Mouse (Mus musculus): ENCODE results near the gene Zfp36l1. TPM values are rescaled to one million over a fixed set of nuclear protein-coding genes. Genes with fewer than 3 reads are reported as not detected.

The Zfp36l1 gene
- polyA plus RNA-seq (2015; fragmentation: Nextera tagmentation; extraction: Ambion mirVana), result 149 and 151 TPM in 2 replicates

DNA sequence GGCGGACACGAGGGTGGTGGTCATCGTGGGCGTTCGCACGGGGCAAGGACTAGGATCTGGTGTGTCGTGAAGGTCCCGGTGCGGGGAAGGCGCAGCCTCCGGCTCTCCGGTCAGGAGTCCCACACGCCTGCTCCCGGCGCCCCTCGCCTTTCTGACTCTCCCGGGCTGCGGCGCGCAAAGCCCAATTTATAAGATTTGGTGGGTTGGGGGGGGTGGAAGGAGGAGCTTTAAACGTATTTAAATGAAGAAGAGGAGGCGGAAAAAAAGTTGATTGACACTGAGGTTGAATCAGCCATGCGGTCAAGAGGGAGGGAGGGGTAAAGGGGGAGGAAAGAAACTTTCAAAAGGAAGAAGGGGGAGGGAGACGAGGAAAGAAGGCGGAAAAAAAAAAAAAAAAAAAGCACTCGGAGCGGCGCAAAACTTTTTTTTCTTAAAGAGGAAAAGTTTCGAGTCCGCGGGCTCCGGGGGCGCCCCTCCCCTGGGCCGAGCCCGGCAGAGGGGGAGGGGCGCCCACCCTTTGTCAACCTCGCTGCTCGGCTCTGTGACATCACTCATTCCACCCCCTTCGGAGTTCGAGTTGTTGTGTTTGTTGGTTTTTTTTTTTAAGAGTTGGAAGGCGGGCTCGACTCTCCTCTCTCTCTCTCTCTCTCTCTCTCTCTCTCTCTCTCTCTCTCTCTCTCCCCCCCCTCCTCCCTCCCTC, at the start of gene Zfp36l1:
TSS of gene Zfp36l1 (minus strand) at position 162 of the 700 bp plus-strand sequence.
- peaks cover 24% of the 10 kb centered on the region for H3K4me1 ChIP-seq
- H3K9ac ChIP-seq, result peak within 1 kb of the TSS; percentile 100
- WGBS, result under 1% methylated on average over 38 of the region's 42 CpGs
- no peaks in the 10 kb centered on the region for H3K27me3 ChIP-seq
- peak; percentile 68 for ATAC-seq (ENCODE audit: insufficient number of reproducible peaks, insufficient read depth, low FRiP score, low TSS enrichment, low read depth)
- peak within 1 kb of the TSS; percentile 90 for H3K4me3 ChIP-seq
- no peaks in the 10 kb centered on the region for H3K9me3 ChIP-seq
- peaks cover 14% of the 10 kb centered on the region for H3K36me3 ChIP-seq
- H3K27ac ChIP-seq, result peak within 1 kb of the TSS; percentile 99
- H3K4me2 ChIP-seq, result peak within 1 kb of the TSS; percentile 90

DNA sequence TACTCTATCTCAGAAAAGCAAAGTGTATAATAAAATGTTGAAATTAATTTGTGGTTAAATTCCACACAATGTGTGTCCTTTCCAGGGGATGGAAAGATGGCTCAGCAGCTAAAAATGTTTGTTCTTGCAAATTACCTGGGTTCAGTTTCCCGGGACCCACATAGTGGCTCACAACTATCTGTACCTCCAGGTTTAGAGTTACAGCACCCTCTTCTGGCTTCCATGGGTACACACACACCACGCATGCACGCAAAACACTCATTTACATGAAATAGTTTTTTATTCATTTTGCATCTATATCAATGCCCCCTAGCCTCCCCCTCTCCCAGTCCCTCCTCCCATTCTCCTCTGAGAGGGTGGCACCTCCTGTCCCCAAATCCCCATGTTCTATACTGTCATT, 49.6 kb upstream of the Zfp36l1 start:
- Histone ChIP-seq H3K36me3 (peaks cover 26% of the 10 kb centered on the region), H3K4me3 (no peak overlapping the region), H3K9me3 (no peaks in the 10 kb centered on the region), H3K4me1 (peaks cover 5% of the 10 kb centered on the region), H3K27ac (no peak overlapping the region), H3K9ac (no peak overlapping the region), H3K27me3 (no peaks in the 10 kb centered on the region), H3K4me2 (no peak overlapping the region)
- no peak for ATAC-seq (ENCODE audit: insufficient number of reproducible peaks, insufficient read depth, low FRiP score, low TSS enrichment, low read depth)
- 64% methylated on average over 3 of the region's 3 CpGs for WGBS

DNA sequence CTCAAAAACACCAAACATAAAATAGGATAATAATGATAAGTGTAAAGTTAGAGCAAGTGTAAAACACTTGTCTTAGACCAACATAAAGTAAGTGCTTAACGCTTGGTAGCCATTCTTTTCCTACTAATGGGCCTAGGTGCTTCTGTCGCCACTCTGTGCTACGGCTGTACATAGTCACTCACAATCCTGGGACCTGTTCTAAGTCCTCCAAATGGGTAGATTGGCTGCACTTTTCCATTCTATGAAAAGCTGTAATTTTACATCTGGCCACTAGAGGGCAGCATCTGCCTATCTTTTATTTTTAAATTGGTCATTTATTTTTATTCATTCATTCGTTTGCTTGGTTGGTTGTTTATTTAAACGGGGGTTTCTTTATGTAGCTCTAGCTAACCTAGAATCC, 44.9 kb upstream of the Zfp36l1 start:
- Histone ChIP-seq H3K27me3 (no peaks in the 10 kb centered on the region), H3K4me3 (no peak overlapping the region), H3K9ac (no peak overlapping the region), H3K9me3 (no peaks in the 10 kb centered on the region), H3K36me3 (no peaks in the 10 kb centered on the region), H3K27ac (no peak overlapping the region), H3K4me2 (0 out of 2 replicates have a peak overlapping the region, but pooled peaks have one; percentile 30), H3K4me1 (no peaks in the 10 kb centered on the region)
- WGBS, result 10% methylated on average over 5 of the region's 5 CpGs
- ATAC-seq (ENCODE audit: insufficient number of reproducible peaks, insufficient read depth, low FRiP score, low TSS enrichment, low read depth), result no peak

DNA sequence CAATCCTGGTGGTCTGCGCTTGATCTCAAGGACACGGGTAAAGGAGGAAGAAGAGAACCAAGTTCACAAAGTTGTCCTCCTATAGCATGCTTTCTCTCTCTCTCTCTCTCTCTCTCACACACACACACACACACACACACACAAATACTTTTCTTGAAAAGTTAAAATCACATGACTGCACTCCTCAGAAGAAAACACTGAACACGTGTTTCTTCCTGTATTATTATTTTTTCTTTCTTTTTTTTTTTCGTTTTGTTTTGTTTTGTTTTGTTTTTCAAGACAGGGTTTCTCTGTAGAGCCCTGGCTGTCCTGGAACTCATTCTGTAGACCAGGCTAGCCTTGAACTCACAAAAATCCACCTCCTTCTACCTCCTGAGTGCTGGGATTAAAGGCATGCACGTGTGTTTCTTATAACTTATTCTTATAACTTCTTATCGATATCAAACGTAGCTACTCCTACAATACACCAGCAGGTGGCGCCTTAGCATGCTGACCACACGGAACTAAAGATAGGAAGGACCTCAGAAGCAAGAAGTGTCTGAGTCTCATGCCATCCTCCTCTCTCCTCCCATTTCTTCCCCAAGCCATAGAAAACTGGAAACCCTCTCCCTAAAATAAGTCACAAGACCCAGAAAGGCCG, 41.0 kb upstream of the Zfp36l1 start:
- Histone ChIP-seq H3K27ac (no peak overlapping the region), H3K4me3 (no peak overlapping the region), H3K4me1 (no peaks in the 10 kb centered on the region), H3K4me2 (no peak overlapping the region), H3K9ac (no peak overlapping the region), H3K9me3 (no peaks in the 10 kb centered on the region), H3K36me3 (no peaks in the 10 kb centered on the region), H3K27me3 (no peaks in the 10 kb centered on the region)
- ATAC-seq (ENCODE audit: insufficient number of reproducible peaks, insufficient read depth, low FRiP score, low TSS enrichment, low read depth), result no peak
- WGBS, result 41% methylated on average over 10 of the region's 10 CpGs

DNA sequence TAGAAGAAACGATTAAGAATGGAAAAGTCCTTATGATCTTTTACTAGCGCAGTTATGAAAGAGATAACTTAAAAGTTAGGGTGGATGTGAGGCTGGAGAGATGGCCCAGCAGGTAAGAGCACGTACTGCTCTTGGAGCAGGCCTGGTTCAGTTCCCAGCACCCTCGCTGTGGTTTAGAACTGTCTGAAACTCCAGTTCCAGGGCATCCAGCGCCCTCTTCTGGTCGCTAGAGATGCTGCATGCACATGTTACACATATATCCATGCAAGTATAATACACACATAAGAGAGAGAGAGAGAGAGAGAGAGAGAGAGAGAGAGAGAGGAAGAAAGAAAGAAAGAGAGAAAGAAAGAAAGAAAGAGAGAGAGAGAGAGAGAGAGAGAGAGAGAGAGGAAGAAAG, 40.3 kb upstream of the Zfp36l1 start:
- H3K9me3 ChIP-seq, result no peaks in the 10 kb centered on the region
- 81% methylated on average over 6 of the region's 6 CpGs for WGBS
- H3K9ac ChIP-seq, result no peak overlapping the region
- no peak overlapping the region for H3K4me3 ChIP-seq
- H3K36me3 ChIP-seq, result no peaks in the 10 kb centered on the region
- no peak overlapping the region for H3K27ac ChIP-seq
- no peak for ATAC-seq (ENCODE audit: insufficient number of reproducible peaks, insufficient read depth, low FRiP score, low TSS enrichment, low read depth)
- no peak overlapping the region for H3K4me2 ChIP-seq
- H3K27me3 ChIP-seq, result no peaks in the 10 kb centered on the region
- H3K4me1 ChIP-seq, result no peaks in the 10 kb centered on the region; the same call in 1 of the 2 replicates

DNA sequence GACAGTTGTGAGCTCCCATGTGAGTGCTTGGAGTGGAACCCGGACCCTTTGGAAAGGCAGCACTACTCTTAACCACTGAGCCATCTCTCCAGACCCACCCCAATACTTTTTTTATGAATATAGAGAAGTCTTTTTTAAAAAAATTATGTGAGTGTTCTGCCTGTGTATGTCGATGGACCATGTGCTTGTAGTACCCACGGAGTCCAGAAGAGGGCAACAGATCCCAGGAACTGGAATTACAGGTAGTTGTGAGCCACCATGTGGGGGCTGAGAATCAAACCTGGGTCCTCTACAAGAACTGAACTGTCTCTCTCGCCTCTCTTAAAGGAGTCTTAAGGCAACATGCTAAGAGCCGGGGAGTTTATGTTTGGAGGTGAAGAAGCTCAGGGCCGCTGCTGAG, 39.0 kb upstream of the Zfp36l1 start:
- no peak overlapping the region for H3K9ac ChIP-seq
- WGBS, result 90% methylated on average over 6 of the region's 6 CpGs
- ATAC-seq (ENCODE audit: insufficient number of reproducible peaks, insufficient read depth, low FRiP score, low TSS enrichment, low read depth), result no peak
- H3K9me3 ChIP-seq, result no peaks in the 10 kb centered on the region
- no peak overlapping the region for H3K27ac ChIP-seq
- peaks cover 5% of the 10 kb centered on the region; the same call in 1 of the 2 replicates for H3K4me1 ChIP-seq
- no peak overlapping the region for H3K4me2 ChIP-seq
- H3K36me3 ChIP-seq, result no peaks in the 10 kb centered on the region
- no peaks in the 10 kb centered on the region for H3K27me3 ChIP-seq
- no peak overlapping the region for H3K4me3 ChIP-seq

DNA sequence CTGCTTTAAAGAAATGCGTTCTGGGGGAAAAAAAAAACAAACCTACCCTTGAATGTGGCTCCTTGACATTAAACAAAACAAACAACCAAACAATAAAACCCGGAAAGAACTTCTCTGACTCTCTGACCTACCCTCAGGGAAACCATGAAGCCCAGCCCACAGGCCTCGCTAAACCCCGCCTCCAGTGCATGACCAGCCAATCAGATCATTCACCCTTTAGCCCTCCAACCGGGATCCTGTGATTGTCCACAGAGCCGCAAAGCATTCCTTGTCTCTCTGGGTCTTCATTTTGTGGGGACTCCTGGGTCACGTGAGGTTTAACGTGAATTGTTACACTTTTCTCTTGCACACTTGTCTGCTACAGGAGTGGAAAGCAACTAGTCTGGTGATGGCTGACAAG, 37.8 kb upstream of the Zfp36l1 start:
- no peaks in the 10 kb centered on the region for H3K27me3 ChIP-seq
- no peak for ATAC-seq (ENCODE audit: insufficient number of reproducible peaks, insufficient read depth, low FRiP score, low TSS enrichment, low read depth)
- no peaks in the 10 kb centered on the region for H3K36me3 ChIP-seq
- no peaks in the 10 kb centered on the region for H3K9me3 ChIP-seq
- peaks cover 14% of the 10 kb centered on the region; the same call in 1 of the 2 replicates for H3K4me1 ChIP-seq
- H3K27ac ChIP-seq, result no peak overlapping the region
- no peak overlapping the region for H3K4me3 ChIP-seq
- WGBS, result 15% methylated on average over 8 of the region's 8 CpGs
- H3K4me2 ChIP-seq, result 0 out of 2 replicates have a peak overlapping the region, but pooled peaks have one; percentile 9
- H3K9ac ChIP-seq, result no peak overlapping the region

DNA sequence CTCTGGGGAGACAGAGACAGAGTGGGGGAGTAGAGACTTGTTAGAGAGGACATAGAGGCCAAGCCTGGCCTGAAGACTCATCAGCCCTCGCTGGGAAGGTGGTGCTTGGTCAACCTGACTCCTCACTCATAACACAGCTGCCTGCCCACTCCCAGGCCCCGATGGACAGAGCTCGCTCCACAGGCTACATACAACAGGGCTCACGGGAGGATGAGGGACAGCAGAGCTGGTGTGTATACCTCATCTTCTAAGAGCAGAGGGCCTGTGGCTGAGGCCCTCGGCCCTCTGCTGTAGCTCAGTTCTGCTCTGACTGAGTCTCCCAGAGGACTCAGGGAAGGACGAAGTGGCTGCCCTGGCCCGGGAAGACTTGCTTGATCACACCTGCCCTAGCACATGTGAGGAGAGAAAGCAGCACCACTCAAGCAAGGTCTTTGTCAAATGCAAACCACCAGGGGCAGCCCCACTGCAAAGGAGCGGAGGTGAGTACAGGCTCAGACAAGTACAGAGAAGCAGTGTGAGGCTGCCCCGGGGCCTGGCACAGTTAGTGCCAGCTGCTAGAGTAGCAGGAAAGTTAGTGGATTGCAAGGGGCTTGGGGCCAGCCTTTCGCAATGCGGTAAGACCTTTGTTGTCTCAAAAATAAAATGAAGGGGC, 34.9 kb upstream of the Zfp36l1 start:
- Histone ChIP-seq H3K27ac (0 out of 2 replicates have a peak overlapping the region, but pooled peaks have one; percentile 1), H3K36me3 (no peaks in the 10 kb centered on the region), H3K4me1 (peaks cover 14% of the 10 kb centered on the region; the same call in 1 of the 2 replicates), H3K4me2 (no peak overlapping the region), H3K9me3 (no peaks in the 10 kb centered on the region), H3K4me3 (no peak overlapping the region), H3K9ac (no peak overlapping the region), H3K27me3 (no peaks in the 10 kb centered on the region)
- ATAC-seq (ENCODE audit: insufficient number of reproducible peaks, insufficient read depth, low FRiP score, low TSS enrichment, low read depth), result no peak
- WGBS, result 74% methylated on average over 11 of the region's 11 CpGs

DNA sequence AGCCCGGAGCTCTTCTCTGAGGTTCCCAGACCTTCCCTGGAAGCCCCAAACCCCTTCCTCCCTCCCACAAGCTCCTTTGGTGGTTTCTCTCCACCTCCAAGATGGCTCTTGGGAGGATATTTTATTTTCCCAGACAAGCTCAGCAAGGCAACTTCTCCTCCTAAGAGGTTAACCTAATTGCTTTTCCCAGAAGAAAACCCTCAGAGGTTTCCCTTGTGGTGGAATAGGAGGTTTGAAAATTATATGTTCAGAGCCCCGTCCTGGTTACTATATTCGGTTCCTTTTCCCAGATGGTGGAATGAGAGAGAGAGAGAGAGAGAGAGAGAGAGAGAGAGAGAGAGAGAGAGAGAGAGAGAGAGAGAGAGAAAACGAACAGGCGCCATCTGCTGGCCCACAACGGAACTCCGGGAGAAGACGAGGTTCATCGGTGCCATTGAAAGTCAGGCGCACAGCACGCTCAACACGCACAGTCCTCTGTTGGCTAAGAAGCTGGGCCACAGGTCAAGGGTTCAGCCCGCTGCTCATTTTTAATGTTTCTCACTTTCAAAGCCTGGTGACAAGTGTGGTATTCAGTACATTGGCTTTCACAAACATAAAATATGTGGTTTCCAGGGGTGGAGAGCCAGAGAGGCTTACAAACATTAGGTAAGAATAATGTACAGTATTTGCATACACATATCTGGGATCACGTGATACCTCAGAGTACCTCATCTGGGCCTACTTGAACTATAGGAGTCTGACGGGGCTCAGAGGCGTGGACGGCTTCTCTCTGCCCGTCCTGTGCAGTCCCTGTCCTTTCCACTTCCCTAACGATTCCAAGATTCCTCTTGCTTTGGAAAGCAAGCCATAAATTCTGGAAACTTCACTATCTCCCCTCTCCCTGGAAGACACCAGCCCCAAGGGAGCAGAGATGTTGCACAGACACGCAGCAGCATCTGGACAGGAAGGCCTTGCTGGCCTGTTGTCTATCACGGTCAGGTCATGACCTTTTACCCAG, 33.7 kb upstream of the Zfp36l1 start:
- ATAC-seq (ENCODE audit: insufficient number of reproducible peaks, insufficient read depth, low FRiP score, low TSS enrichment, low read depth), result no peak
- peak overlapping the region; percentile 55; the same call in 1 of the 2 replicates for H3K27ac ChIP-seq
- no peak overlapping the region for H3K4me3 ChIP-seq
- H3K9ac ChIP-seq, result no peak overlapping the region
- no peaks in the 10 kb centered on the region for H3K27me3 ChIP-seq
- 36% methylated on average over 21 of the region's 21 CpGs for WGBS
- H3K4me2 ChIP-seq, result no peak overlapping the region
- peaks cover 17% of the 10 kb centered on the region for H3K4me1 ChIP-seq
- no peaks in the 10 kb centered on the region for H3K36me3 ChIP-seq
- H3K9me3 ChIP-seq, result no peaks in the 10 kb centered on the region

DNA sequence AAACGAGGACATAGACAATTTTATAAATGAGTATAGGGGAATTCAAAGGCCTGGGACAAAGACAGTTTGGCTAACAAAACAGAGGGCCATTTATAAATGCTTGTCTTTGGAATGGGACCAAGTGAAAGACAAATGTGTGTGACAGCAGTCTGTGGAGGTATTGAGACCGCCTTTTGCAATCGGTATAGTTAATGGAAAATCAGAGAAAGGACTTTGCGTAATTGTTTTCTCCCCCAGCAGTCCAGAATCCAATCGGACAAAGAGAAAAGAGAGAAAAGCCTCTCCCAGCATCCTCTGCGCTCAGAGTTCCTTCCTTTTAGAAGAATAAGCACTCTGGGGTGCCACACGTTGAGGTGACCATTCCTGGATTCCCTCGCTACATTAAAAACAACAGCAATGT, 32.6 kb upstream of the Zfp36l1 start:
- Histone ChIP-seq H3K27ac (no peak overlapping the region), H3K36me3 (no peaks in the 10 kb centered on the region), H3K9ac (no peak overlapping the region), H3K4me1 (peaks cover 25% of the 10 kb centered on the region), H3K4me2 (no peak overlapping the region), H3K4me3 (no peak overlapping the region), H3K27me3 (no peaks in the 10 kb centered on the region), H3K9me3 (no peaks in the 10 kb centered on the region)
- no peak for ATAC-seq (ENCODE audit: insufficient number of reproducible peaks, insufficient read depth, low FRiP score, low TSS enrichment, low read depth)
- 84% methylated on average over 8 of the region's 8 CpGs for WGBS

DNA sequence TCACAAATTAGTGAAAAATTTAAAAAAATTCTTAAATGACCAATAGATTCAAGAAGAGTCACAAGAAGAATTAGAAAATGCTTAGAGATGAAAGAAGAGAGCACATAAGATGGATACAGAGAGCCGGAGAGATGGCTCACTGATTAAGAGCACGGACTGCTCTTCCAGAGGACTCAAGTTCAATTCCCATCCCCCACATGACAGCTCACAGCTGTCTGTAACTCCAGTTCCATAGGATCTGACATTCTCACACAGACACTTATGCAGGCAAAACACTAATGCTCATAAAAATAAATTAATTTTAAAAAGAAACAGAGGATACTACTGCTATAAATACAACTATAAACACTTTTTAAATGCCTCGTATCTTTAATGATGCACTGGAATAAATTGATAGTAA, 32.0 kb upstream of the Zfp36l1 start:
- Histone ChIP-seq H3K4me1 (peaks cover 25% of the 10 kb centered on the region), H3K36me3 (no peaks in the 10 kb centered on the region), H3K27ac (no peak overlapping the region), H3K4me2 (no peak overlapping the region), H3K9me3 (no peaks in the 10 kb centered on the region), H3K27me3 (no peaks in the 10 kb centered on the region), H3K4me3 (no peak overlapping the region), H3K9ac (no peak overlapping the region)
- ATAC-seq (ENCODE audit: insufficient number of reproducible peaks, insufficient read depth, low FRiP score, low TSS enrichment, low read depth), result no peak
- 64% methylated on average over 3 of the region's 3 CpGs for WGBS
